Mouse (Mus musculus): ENCODE results near the gene Shmt1. TPM values are rescaled to one million over a fixed set of nuclear protein-coding genes. Genes with fewer than 3 reads are reported as not detected.

The Shmt1 gene
- total RNA-seq, 1 experiment from 2014 or later: 91.4 TPM

Other genes starting within 250 kb of the Shmt1 start
- 25.6 and 28.6 TPM in 2 replicates for gene Llgl1, start 112.0 kb downstream of the Shmt1 start, total RNA-seq (2021)
- 167 and 175 TPM in 2 replicates for gene Flii, start 84.5 kb downstream of the Shmt1 start, total RNA-seq (2021)
- gene Mief2, start 83.3 kb downstream of the Shmt1 start, total RNA-seq (2021): 39.8 and 45.0 TPM in 2 replicates
- 13.2 and 13.7 TPM in 2 replicates for gene Top3a, start 34.4 kb downstream of the Shmt1 start, total RNA-seq (2021)
- 27.0 and 27.5 TPM in 2 replicates for gene Smcr8, start 34.2 kb downstream of the Shmt1 start, total RNA-seq (2021)
- 38.7 and 49.5 TPM in 2 replicates for gene Dhrs7b, start 18.9 kb upstream of the Shmt1 start, total RNA-seq (2021)
- 40.4 and 41.5 TPM in 2 replicates for gene Tmem11, start 67.6 kb upstream of the Shmt1 start, total RNA-seq (2021)
- gene Natd1, start 103.0 kb upstream of the Shmt1 start, total RNA-seq (2021): 21.5 and 27.5 TPM in 2 replicates
- 128 and 161 TPM in 2 replicates for gene Map2k3, start 120.3 kb upstream of the Shmt1 start, total RNA-seq (2021)
- 2.2 TPM in 2 replicates for gene Kcnj12, start 210.8 kb upstream of the Shmt1 start, total RNA-seq (2021)